ENCODE assay signal across 13 mouse cellular contexts in the genomic region with DNA sequence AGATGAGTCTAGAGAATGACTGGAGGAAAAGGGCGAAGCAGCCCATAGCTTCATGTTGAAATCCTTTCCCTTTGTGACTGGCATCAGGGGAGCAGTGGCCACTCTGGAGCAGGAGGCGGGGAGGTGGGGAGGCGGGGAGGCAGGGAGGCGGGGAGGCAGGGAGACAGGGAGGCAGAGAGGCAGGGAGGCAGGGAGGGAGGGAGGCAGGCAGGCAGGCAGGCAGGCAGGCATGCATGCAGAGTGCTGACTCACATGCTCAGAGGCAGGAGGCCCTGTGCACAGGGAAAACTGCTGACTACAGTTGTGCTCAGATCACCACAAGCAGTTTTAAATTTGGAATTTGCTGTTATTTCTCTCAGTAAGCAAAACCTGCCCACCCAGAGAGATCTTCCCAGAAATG. TPM values are rescaled to one million over a fixed set of nuclear protein-coding genes. Genes with fewer than 3 reads are reported as not detected.
A peak's percentile ranks its signal among the peaks of the same experiment; 100 is the strongest.
DNase-seq lines count a peak whose midpoint lies in the region; ATAC-seq and TF ChIP-seq lines count a peak whose summit lies in the region.
"Had no signal": no experiment of that assay in that cellular context is flagged by ENCODE, and none has a peak within 500 bp of the region (broad histone marks: within the 10 kb centered on the region; RNA-seq: fewer than 3 reads in every experiment).

No protein-coding gene starts in this region.

- H3K36me3 ChIP-seq in heart, embryonic 12.5 days: no peaks in the 10 kb centered on the region
- H3K36me3 ChIP-seq in liver, postnatal 0 days (replicated peaks; ENCODE audit: insufficient read depth, low read length): no peaks in the 10 kb centered on the region
- H3K36me3 ChIP-seq: G1E; limb, embryonic 12.5 days had no signal

- no peak for DNase-seq in heart, postnatal 4 days
- no peak for DNase-seq in Patski (ENCODE audit: low read depth, low spot score)
- DNase-seq in kidney, adult 8-10 months: peak; percentile 79 to 85
- no peak for DNase-seq in liver, postnatal 0 days
- DNase-seq in spleen, postnatal 14 days (ENCODE audit: low spot score in 2 of 2): no peak
- no peak for DNase-seq in right cerebral cortex, postnatal 14 days
- no peak for DNase-seq in heart, postnatal 10 days
- DNase-seq: cerebellum, adult 11-12 months; right cerebral cortex, postnatal 25 days; thymus, postnatal 14 days had no signal

- H3K27ac ChIP-seq in heart, embryonic 12.5 days (ENCODE audit: poor library complexity, severe bottlenecking): no peak overlapping the region
- no peak overlapping the region for H3K27ac ChIP-seq in liver, postnatal 0 days (ENCODE audit: low read depth)
- H3K27ac ChIP-seq: limb, embryonic 12.5 days had no signal

- no peak overlapping the region for H3K4me3 ChIP-seq in heart, embryonic 12.5 days
- no peak overlapping the region for H3K4me3 ChIP-seq in liver, postnatal 0 days (ENCODE audit: low read depth, low read length)
- H3K4me3 ChIP-seq: limb, embryonic 12.5 days had no signal

- ATAC-seq in heart, embryonic 12.5 days (ENCODE audit: insufficient number of reproducible peaks, low FRiP score): peak; percentile 59; the same call in 1 of the 2 replicates
- ATAC-seq in Patski: peak; percentile 84
- ATAC-seq in liver, postnatal 0 days: peak; percentile 40

- no peaks in the 10 kb centered on the region; the same call in 1 of the 2 replicates for H3K27me3 ChIP-seq in heart, embryonic 12.5 days (replicated peaks)
- H3K27me3 ChIP-seq in Patski: no peaks in the 10 kb centered on the region
- no peaks in the 10 kb centered on the region for H3K27me3 ChIP-seq in liver, postnatal 0 days (ENCODE audit: insufficient read depth, low read length)
- H3K27me3 ChIP-seq: limb, embryonic 12.5 days had no signal

- H3K4me2 ChIP-seq in heart, embryonic 12.5 days: no peak overlapping the region
- H3K4me2 ChIP-seq in liver, postnatal 0 days (ENCODE audit: low read depth, low read length): no peak overlapping the region
- H3K4me2 ChIP-seq: limb, embryonic 12.5 days had no signal

- no peak for TF ChIP-seq CTCF in Patski (IDR thresholded peaks at IDR 0.05)
- TF ChIP-seq CTCF in liver, postnatal 0 days (IDR thresholded peaks at IDR 0.05; ENCODE audit: low read depth): no peak

- TF ChIP-seq EP300 in liver, postnatal 0 days (IDR thresholded peaks at IDR 0.05; ENCODE audit: low read depth): no peak

- H3K9me3 ChIP-seq in heart, embryonic 12.5 days (replicated peaks): no peaks in the 10 kb centered on the region
- no peaks in the 10 kb centered on the region for H3K9me3 ChIP-seq in liver, postnatal 0 days (ENCODE audit: low read length)
- H3K9me3 ChIP-seq: G1E; limb, embryonic 12.5 days had no signal

- CTCF ChIA-PET in Patski (lab: Charles Lee): interaction anchor here (1.1 to 1.7 kb wide), 2 partner anchors 11 kb away, joined by 4 read pairs; a partner anchor contains a TSS

- H3K4me1 ChIP-seq in heart, embryonic 12.5 days (replicated peaks): no peaks in the 10 kb centered on the region
- H3K4me1 ChIP-seq in liver, postnatal 0 days (ENCODE audit: insufficient read depth): no peaks in the 10 kb centered on the region
- H3K4me1 ChIP-seq: limb, embryonic 12.5 days had no signal

- POLR2A ChIA-PET in Patski (lab: Charles Lee): no interaction called here

- in situ Hi-C loops in Patski (cut with MboI; ENCODE audit: low pct_unique_long_range_greater_than_20kb): no loop called here

- H3K9ac ChIP-seq in heart, embryonic 12.5 days: no peak overlapping the region
- no peak overlapping the region for H3K9ac ChIP-seq in liver, postnatal 0 days (replicated peaks)
- H3K9ac ChIP-seq: limb, embryonic 12.5 days had no signal

- 60% methylated on average over 4 of the region's 4 CpGs for WGBS in heart, embryonic 12.5 days
- 63% methylated on average over 3 of the region's 4 CpGs for WGBS in liver, postnatal 0 days (ENCODE audit: insufficient replicate concordance)

- intact Hi-C loops in heart, postnatal 10 days (cut with DNase I): no loop called here

RNA-seq across cellular contexts. Expression of a gene that starts 6.1 kb away (rescaled TPM):
- polyA plus RNA-seq in heart, embryonic 12.5 days (2016; fragmentation: Nextera tagmentation; extraction: Ambion mirVana): 65.9 and 69.0 TPM in 2 replicates
- total RNA-seq in heart, postnatal 4 days (2021): 10 to 100 TPM; 10.3 to 10.8 TPM
- 0.31 TPM for polyA plus RNA-seq in Patski (2021)
- 13.9 and 17.7 TPM in 2 replicates for polyA plus RNA-seq in liver, postnatal 0 days (2015; fragmentation: Nextera tagmentation; extraction: Ambion mirVana)
- total RNA-seq in heart, postnatal 10 days (2021): 1 to 10 TPM; 3.6 to 5.2 TPM

RNA-seq across cellular contexts. Expression of a gene that starts 11.3 kb away (rescaled TPM):
- polyA plus RNA-seq in heart, embryonic 12.5 days (2016; fragmentation: Nextera tagmentation; extraction: Ambion mirVana): 33.4 and 37.1 TPM in 2 replicates
- 10 to 100 TPM; 14.6 to 17.0 TPM for total RNA-seq in heart, postnatal 4 days (2021)
- 42.4 TPM for polyA plus RNA-seq in Patski (2021)
- polyA plus RNA-seq in liver, postnatal 0 days (2015; fragmentation: Nextera tagmentation; extraction: Ambion mirVana): 142 and 151 TPM in 2 replicates
- 10 to 100 TPM; 14.4 to 16.7 TPM for total RNA-seq in heart, postnatal 10 days (2021)

RNA-seq across cellular contexts. Expression of a gene that starts 11.6 kb away (rescaled TPM):
- 1.2 TPM in 2 replicates for polyA plus RNA-seq in heart, embryonic 12.5 days (2016; fragmentation: Nextera tagmentation; extraction: Ambion mirVana)
- total RNA-seq in heart, postnatal 4 days (2021): 1 to 10 TPM; 1.4 to 1.7 TPM
- polyA plus RNA-seq in Patski (2021): 22.7 TPM
- polyA plus RNA-seq in liver, postnatal 0 days (2015; fragmentation: Nextera tagmentation; extraction: Ambion mirVana): 2.5 and 2.6 TPM in 2 replicates
- 1 to 10 TPM; 1.9 to 2.2 TPM for total RNA-seq in heart, postnatal 10 days (2021)

RNA-seq across cellular contexts. Expression of a gene that starts 21.8 kb away (rescaled TPM):
- 199 and 201 TPM in 2 replicates for polyA plus RNA-seq in heart, embryonic 12.5 days (2016; fragmentation: Nextera tagmentation; extraction: Ambion mirVana)
- total RNA-seq in heart, postnatal 4 days (2021): 10 to 100 TPM; 92.7 to 94.3 TPM
- 118 TPM for polyA plus RNA-seq in Patski (2021)
- 81.9 and 85.9 TPM in 2 replicates for polyA plus RNA-seq in liver, postnatal 0 days (2015; fragmentation: Nextera tagmentation; extraction: Ambion mirVana)
- total RNA-seq in heart, postnatal 10 days (2021): 100 to 1,000 TPM in 1 of 2 experiments, 10 to 100 TPM in 1; 92.2 to 101 TPM

RNA-seq across cellular contexts. Expression of a gene that starts 32.1 kb away (rescaled TPM):
- 15.4 and 15.5 TPM in 2 replicates for polyA plus RNA-seq in heart, embryonic 12.5 days (2016; fragmentation: Nextera tagmentation; extraction: Ambion mirVana)
- total RNA-seq in heart, postnatal 4 days (2021): 10 to 100 TPM; 21.0 to 22.9 TPM
- polyA plus RNA-seq in Patski (2021): 35.9 TPM
- 1.7 TPM in 2 replicates for polyA plus RNA-seq in liver, postnatal 0 days (2015; fragmentation: Nextera tagmentation; extraction: Ambion mirVana)
- 10 to 100 TPM; 23.4 to 24.1 TPM for total RNA-seq in heart, postnatal 10 days (2021)

Comparison
In these comparisons a context has a peak if more than half of its experiments do, and no peak if none do; other contexts are left out.
1. DNase-seq: peak in kidney, adult 8-10 months (2 of 2); none in heart, postnatal 4 days (single experiment), Patski (single experiment), liver, postnatal 0 days (single experiment), spleen, postnatal 14 days (0 of 2), right cerebral cortex, postnatal 14 days (single experiment) and heart, postnatal 10 days (0 of 2).
2. RNA of a gene that starts 6.1 kb away (polyA plus RNA-seq): 65.9 to 69.0 TPM in heart, embryonic 12.5 days and 13.9 to 17.7 TPM in liver, postnatal 0 days; 0.31 TPM in Patski (single experiment); every median in the first group is over 10 times any median in the second.
3. Peak in every context shown above with its lines, with median percentiles within 50 percentile points of each other: ATAC-seq.